Mouse (Mus musculus): Measurements from ENCODE around the gene Ttc23. TPM values are rescaled to one million over a fixed set of nuclear protein-coding genes. Genes with fewer than 3 reads are reported as not detected.

The Ttc23 gene
- polyA plus RNA-seq (2014; fragmentation: Nextera tagmentation; extraction: Ambion mirVana): 34.4 and 37.9 TPM in 2 replicates

DNA sequence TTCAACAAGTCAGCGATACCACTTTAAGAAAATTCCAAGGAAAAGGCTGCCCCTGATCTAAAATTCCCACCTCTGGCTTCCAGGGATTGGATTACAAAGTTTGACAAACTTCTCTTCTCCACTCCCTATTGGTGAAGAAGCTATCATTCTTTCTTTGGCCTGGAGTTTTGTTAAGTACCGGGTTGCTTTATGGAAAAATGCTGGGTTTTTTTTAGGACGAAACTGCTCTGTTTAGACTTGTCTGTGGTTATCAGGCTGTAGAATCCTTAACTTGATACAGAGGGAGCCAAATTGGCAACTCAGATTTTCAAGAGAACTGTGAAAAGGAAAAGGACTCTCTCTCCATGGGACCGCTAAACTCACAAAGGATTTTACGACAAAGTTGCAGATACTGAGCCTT, at the start of gene Ttc23:
Ttc23 (plus strand) TSS at position 134 of the 400 bp plus-strand sequence.
- no peaks in the 10 kb centered on the region for H3K9me3 ChIP-seq (ENCODE audit: control insufficient read depth, low read length)
- peak within 1 kb of the TSS; percentile 77 for H3K9ac ChIP-seq (ENCODE audit: low read length)
- peaks cover 6% of the 10 kb centered on the region; the same call in 1 of the 2 replicates for H3K4me1 ChIP-seq (replicated peaks; ENCODE audit: control insufficient read depth, insufficient read depth, low read length)
- WGBS: under 1% methylated on average over 5 of the region's 5 CpGs
- no peaks in the 10 kb centered on the region for H3K27me3 ChIP-seq (ENCODE audit: control insufficient read depth, insufficient read depth, low read length)
- DNase-seq (ENCODE audit: low spot score) (no peak), ATAC-seq (replicated peaks; ENCODE audit: low FRiP score) (no peak)
- H3K4me2 ChIP-seq (ENCODE audit: low read depth, low read length, severe bottlenecking): peak within 1 kb of the TSS; percentile 84
- H3K36me3 ChIP-seq (ENCODE audit: control insufficient read depth, insufficient read depth, low read length): no peaks in the 10 kb centered on the region
- H3K27ac ChIP-seq (ENCODE audit: low read depth, low read length): no peak within 1 kb of the TSS; the same call in 1 of the 2 replicates
- peak within 1 kb of the TSS; percentile 78 for H3K4me3 ChIP-seq (ENCODE audit: low read depth, low read length)

GRCm38 (mm10) chr7:67598050-67598449, 49.2 kb upstream of the Ttc23 start:
- 69% methylated on average over 3 of the region's 3 CpGs for WGBS
- Histone ChIP-seq H3K27ac (ENCODE audit: low read depth, low read length) (no peak overlapping the region), H3K9me3 (ENCODE audit: control insufficient read depth, low read length) (no peaks in the 10 kb centered on the region), H3K36me3 (ENCODE audit: control insufficient read depth, insufficient read depth, low read length) (no peaks in the 10 kb centered on the region), H3K4me1 (replicated peaks; ENCODE audit: control insufficient read depth, insufficient read depth, low read length) (no peaks in the 10 kb centered on the region), H3K9ac (ENCODE audit: low read length) (no peak overlapping the region), H3K4me3 (ENCODE audit: low read depth, low read length) (no peak overlapping the region), H3K27me3 (ENCODE audit: control insufficient read depth, insufficient read depth, low read length) (no peaks in the 10 kb centered on the region), H3K4me2 (ENCODE audit: low read depth, low read length, severe bottlenecking) (no peak overlapping the region)
- no peak for DNase-seq (ENCODE audit: low spot score)
- ATAC-seq (replicated peaks; ENCODE audit: low FRiP score): no peak

DNA sequence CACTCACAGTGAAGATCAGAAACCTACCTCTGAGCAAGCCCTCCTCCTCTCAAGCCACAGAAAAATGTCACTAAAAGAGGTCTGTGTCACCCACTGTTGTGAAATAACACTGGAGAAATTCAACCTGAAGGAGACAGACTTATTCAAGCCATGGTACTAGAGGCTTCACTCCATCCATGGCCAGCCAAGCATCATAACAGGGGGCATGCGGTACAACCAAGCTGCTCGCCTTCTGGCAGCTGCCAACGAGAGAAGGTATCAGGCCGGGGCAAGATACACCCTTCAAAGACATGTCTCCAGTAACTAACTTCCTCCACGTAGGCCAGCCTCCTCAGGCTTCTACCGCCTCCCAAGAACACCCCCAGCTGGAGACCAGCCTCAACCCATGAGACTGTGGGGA, 42.1 kb upstream of the Ttc23 start:
- Histone ChIP-seq H3K27ac (ENCODE audit: low read depth, low read length) (no peak overlapping the region), H3K4me3 (ENCODE audit: low read depth, low read length) (no peak overlapping the region), H3K9ac (ENCODE audit: low read length) (no peak overlapping the region), H3K9me3 (ENCODE audit: control insufficient read depth, low read length) (no peaks in the 10 kb centered on the region), H3K4me2 (ENCODE audit: low read depth, low read length, severe bottlenecking) (no peak overlapping the region), H3K4me1 (replicated peaks; ENCODE audit: control insufficient read depth, insufficient read depth, low read length) (0 out of 2 replicates have a peak, but pooled peaks cover 4% of the 10 kb centered on the region), H3K27me3 (ENCODE audit: control insufficient read depth, insufficient read depth, low read length) (no peaks in the 10 kb centered on the region), H3K36me3 (ENCODE audit: control insufficient read depth, insufficient read depth, low read length) (no peaks in the 10 kb centered on the region)
- ATAC-seq (replicated peaks; ENCODE audit: low FRiP score): no peak
- no peak for DNase-seq (ENCODE audit: low spot score)
- 94% methylated on average over 6 of the region's 6 CpGs for WGBS

DNA sequence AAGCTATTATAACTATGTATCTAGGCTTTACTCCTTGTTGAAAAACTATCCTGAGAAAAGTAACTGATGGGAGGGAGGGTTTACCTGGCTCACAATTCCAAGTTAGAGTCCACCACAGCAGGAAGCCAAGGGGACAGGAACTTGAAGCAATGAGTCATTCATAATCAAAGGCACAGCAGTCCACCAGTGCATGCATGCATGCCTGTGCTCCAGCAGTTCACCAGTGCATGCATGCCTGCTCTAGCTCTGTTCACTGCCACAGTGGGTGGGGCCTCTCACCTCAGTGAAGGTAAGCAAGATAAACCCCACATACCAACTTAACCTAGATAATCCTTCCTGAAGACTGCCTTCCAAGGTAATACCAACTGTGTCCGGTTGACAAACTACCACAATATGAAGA, 41.0 kb upstream of the Ttc23 start:
- ATAC-seq (replicated peaks; ENCODE audit: low FRiP score) (no peak), DNase-seq (ENCODE audit: low spot score) (no peak)
- H3K9ac ChIP-seq (ENCODE audit: low read length): no peak overlapping the region
- H3K4me3 ChIP-seq (ENCODE audit: low read depth, low read length): no peak overlapping the region
- H3K27ac ChIP-seq (ENCODE audit: low read depth, low read length): no peak overlapping the region
- no peaks in the 10 kb centered on the region for H3K9me3 ChIP-seq (ENCODE audit: control insufficient read depth, low read length)
- 87% methylated on average over 1 of the region's 1 CpGs for WGBS
- no peaks in the 10 kb centered on the region for H3K27me3 ChIP-seq (ENCODE audit: control insufficient read depth, insufficient read depth, low read length)
- H3K4me2 ChIP-seq (ENCODE audit: low read depth, low read length, severe bottlenecking): no peak overlapping the region
- 0 out of 2 replicates have a peak, but pooled peaks cover 4% of the 10 kb centered on the region for H3K4me1 ChIP-seq (replicated peaks; ENCODE audit: control insufficient read depth, insufficient read depth, low read length)
- no peaks in the 10 kb centered on the region for H3K36me3 ChIP-seq (ENCODE audit: control insufficient read depth, insufficient read depth, low read length)

DNA sequence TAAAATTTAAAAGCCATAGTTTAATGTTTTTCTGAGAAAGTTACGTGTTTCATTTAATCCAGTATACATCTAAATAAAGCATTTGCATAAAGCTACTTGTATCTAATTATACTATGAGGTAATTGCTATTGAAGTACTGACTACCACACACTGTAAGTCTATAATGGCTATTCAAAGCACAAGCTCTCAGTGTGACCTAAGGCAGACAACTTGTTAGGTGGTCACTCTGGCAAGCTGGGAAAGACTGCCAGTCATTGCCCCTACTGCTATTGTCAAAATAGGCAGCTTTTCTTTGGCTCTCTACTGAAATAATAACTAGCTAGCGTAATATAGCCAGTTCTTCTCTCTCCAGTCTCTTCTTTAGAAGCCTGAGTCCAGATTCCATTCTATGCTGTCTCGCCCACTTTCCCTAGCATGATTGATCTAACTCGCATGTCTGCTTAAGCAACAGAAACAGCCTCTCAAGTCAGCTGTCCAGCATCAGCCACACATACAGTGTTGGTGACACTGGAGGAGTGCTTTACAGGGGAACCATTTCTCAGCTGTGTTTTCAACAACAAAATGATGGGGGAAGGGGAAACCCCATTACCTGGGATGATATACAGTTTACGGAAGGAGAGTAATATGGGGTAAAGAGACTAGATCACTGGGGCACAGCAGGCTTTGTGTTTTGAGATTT, 39.4 kb upstream of the Ttc23 start:
- Histone ChIP-seq H3K4me3 (ENCODE audit: low read depth, low read length) (no peak overlapping the region), H3K4me2 (ENCODE audit: low read depth, low read length, severe bottlenecking) (peak overlapping the region; percentile 0; the same call in 1 of the 2 replicates), H3K27me3 (ENCODE audit: control insufficient read depth, insufficient read depth, low read length) (no peaks in the 10 kb centered on the region), H3K36me3 (ENCODE audit: control insufficient read depth, insufficient read depth, low read length) (no peaks in the 10 kb centered on the region), H3K27ac (ENCODE audit: low read depth, low read length) (no peak overlapping the region), H3K9me3 (ENCODE audit: control insufficient read depth, low read length) (no peaks in the 10 kb centered on the region), H3K9ac (ENCODE audit: low read length) (no peak overlapping the region), H3K4me1 (replicated peaks; ENCODE audit: control insufficient read depth, insufficient read depth, low read length) (0 out of 2 replicates have a peak, but pooled peaks cover 4% of the 10 kb centered on the region)
- DNase-seq (ENCODE audit: low spot score): no peak
- WGBS: 35% methylated on average over 5 of the region's 5 CpGs
- ATAC-seq (replicated peaks; ENCODE audit: low FRiP score): peak; percentile 61

GRCm38 (mm10) chr7:67608348-67609024, 38.7 kb upstream of the Ttc23 start:
- no peak for DNase-seq (ENCODE audit: low spot score)
- Histone ChIP-seq H3K9ac (ENCODE audit: low read length) (no peak overlapping the region), H3K4me3 (ENCODE audit: low read depth, low read length) (no peak overlapping the region), H3K27me3 (ENCODE audit: control insufficient read depth, insufficient read depth, low read length) (no peaks in the 10 kb centered on the region), H3K36me3 (ENCODE audit: control insufficient read depth, insufficient read depth, low read length) (no peaks in the 10 kb centered on the region), H3K27ac (ENCODE audit: low read depth, low read length) (no peak overlapping the region), H3K9me3 (ENCODE audit: control insufficient read depth, low read length) (no peaks in the 10 kb centered on the region), H3K4me2 (ENCODE audit: low read depth, low read length, severe bottlenecking) (no peak overlapping the region), H3K4me1 (replicated peaks; ENCODE audit: control insufficient read depth, insufficient read depth, low read length) (0 out of 2 replicates have a peak, but pooled peaks cover 4% of the 10 kb centered on the region)
- WGBS: 34% methylated on average over 4 of the region's 4 CpGs
- no peak for ATAC-seq (replicated peaks; ENCODE audit: low FRiP score)

DNA sequence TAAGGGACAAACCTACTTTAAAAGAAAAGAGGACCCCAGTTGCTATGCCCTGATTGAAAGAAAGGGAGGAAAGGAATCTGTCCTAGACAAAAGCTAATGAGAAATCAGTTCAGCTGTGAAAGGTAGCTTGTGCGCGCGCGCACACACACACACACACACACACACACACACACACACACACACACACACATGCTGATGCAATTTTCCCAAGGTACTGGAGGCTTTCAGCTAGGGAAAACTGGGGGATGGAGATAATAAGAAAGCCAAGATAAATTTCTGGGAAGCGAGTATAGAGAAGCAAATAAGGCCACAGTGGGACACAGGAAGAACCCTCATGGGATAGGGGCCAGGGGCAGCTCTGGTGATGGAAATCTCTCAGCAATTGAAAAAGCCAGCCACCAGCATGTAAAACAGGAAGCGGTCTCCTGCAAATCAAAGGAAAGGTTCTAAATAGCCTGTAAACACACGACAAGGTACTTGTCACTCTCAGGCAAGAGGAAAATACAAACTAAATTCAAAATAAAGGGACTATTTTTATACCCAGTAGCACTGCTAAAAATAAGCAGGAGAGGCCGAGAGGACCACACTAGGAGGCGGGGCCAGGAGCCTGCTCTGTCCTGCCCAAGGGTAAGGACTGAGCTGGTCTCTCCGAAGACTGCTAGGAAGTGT, 33.3 kb upstream of the Ttc23 start:
- Histone ChIP-seq H3K4me1 (replicated peaks; ENCODE audit: control insufficient read depth, insufficient read depth, low read length) (no peaks in the 10 kb centered on the region), H3K4me2 (ENCODE audit: low read depth, low read length, severe bottlenecking) (no peak overlapping the region), H3K9me3 (ENCODE audit: control insufficient read depth, low read length) (no peaks in the 10 kb centered on the region), H3K4me3 (ENCODE audit: low read depth, low read length) (no peak overlapping the region), H3K27me3 (ENCODE audit: control insufficient read depth, insufficient read depth, low read length) (no peaks in the 10 kb centered on the region), H3K27ac (ENCODE audit: low read depth, low read length) (no peak overlapping the region), H3K36me3 (ENCODE audit: control insufficient read depth, insufficient read depth, low read length) (no peaks in the 10 kb centered on the region), H3K9ac (ENCODE audit: low read length) (no peak overlapping the region)
- peak; percentile 64 for ATAC-seq (replicated peaks; ENCODE audit: low FRiP score)
- DNase-seq (ENCODE audit: low spot score): peak; percentile 76
- WGBS: 47% methylated on average over 10 of the region's 10 CpGs

- Histone ChIP-seq H3K4me1 (replicated peaks; ENCODE audit: control insufficient read depth, insufficient read depth, low read length) (no peaks in the 10 kb centered on the region), H3K9ac (ENCODE audit: low read length) (no peak overlapping the region), H3K4me2 (ENCODE audit: low read depth, low read length, severe bottlenecking) (no peak overlapping the region), H3K27me3 (ENCODE audit: control insufficient read depth, insufficient read depth, low read length) (no peaks in the 10 kb centered on the region), H3K27ac (ENCODE audit: low read depth, low read length) (no peak overlapping the region), H3K9me3 (ENCODE audit: control insufficient read depth, low read length) (no peaks in the 10 kb centered on the region), H3K4me3 (ENCODE audit: low read depth, low read length) (no peak overlapping the region), H3K36me3 (ENCODE audit: control insufficient read depth, insufficient read depth, low read length) (no peaks in the 10 kb centered on the region)
- ATAC-seq (replicated peaks; ENCODE audit: low FRiP score) (no peak), DNase-seq (ENCODE audit: low spot score) (no peak)
- WGBS: 81% methylated on average over 7 of the region's 7 CpGs
These were observed 32.7 kb upstream of the Ttc23 start for GRCm38 (mm10) chr7:67614464-67614861.

Measured in forebrain, embryonic 11.5 days (tissue).